Mouse (Mus musculus) adrenal gland, postnatal 4 days (tissue): ENCODE results near the gene Kcnh7. TPM values are rescaled to one million over a fixed set of nuclear protein-coding genes. Genes with fewer than 3 reads are reported as not detected.

Experiments
- DNase-seq, 2 experiments: peaks; one replicate each; pipeline ENCODE4 v3.0.0; 2021 to 2022; ENCODE audit warnings: low spot score in 2 of 2, mixed read lengths in 2 of 2
- total RNA-seq, 2 experiments: library from RNA; stranded (reverse); gene quantifications; 2 replicates each; pipeline ENCODE4 v1.2.3; 2021

Gene Kcnh7
- total RNA-seq, 2 experiments from 2014 or later: 0.64 to 0.99 TPM

- no peak for DNase-seq
Observed at GRCm38 (mm10) chr2:62983936-62984335, 200.2 kb downstream of the Kcnh7 start.

GRCm38 (mm10) chr2:62935273-62935874 is 248.7 kb downstream of the Kcnh7 start:
- no peak for DNase-seq

GRCm38 (mm10) chr2:62928494-62928893 is 255.6 kb downstream of the Kcnh7 start:
- no peak for DNase-seq

DNA sequence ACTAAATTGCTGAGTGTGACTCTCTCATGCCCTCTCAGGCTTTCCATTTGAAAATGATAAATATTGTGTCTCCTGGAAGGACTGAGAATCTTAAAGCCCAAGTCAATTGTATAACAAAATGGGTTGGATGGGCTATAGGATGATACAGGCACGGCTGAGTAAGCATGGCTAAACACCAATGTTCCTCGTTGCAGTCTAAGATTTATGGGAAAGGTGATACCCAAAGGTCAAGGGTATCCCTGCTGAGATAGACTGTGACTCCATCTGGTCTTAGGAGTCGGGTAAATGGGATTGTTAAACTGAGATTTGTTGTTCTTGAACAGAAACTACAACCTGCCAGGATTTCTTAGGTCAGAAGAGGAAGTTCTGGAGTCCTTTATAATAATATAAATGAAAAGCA is 256.0 kb downstream of the Kcnh7 start:
- DNase-seq: no peak

DNA sequence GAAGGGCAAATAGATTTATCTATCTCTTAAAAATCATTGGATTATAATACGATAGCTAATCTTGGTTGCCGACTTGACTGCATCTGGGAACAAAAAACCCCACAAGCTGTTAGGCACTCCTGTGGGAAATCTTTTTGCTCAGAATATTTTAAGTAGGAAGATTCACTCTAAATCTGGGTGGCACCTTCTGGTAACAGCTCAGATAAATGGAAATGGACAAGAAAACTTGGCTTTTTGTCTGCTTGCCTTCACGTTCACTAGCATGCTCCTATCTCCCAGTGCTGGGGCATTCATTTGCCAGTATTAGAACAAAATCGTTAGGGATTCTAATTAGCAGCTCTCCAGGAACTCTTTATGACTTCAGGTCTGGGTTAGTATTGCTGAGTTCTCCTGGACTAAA is 260.3 kb downstream of the Kcnh7 start:
- no peak for DNase-seq

- DNase-seq: no peak
Observed at GRCm38 (mm10) chr2:62907688-62908087, 276.4 kb downstream of the Kcnh7 start.

GRCm38 (mm10) chr2:62902363-62903353 is 281.4 kb downstream of the Kcnh7 start:
- DNase-seq: no peak

DNA sequence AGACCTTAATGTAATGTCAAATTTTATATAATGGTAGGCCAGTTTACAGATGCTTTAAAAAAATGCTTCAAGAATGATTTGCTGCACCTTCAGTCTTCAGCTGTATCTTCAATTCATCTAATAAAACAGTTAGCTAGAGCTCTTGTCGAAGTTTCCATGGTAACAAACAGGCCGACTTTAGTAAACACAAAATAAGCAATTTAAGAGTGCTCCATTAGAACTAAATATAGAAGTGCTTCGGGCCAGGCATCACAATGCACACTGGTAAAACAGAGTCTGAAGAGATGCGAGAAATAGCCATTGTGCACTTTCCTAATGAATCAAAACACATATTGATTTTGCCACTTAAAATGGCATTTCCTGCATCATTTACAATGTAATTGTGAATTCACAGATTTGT is 305.3 kb downstream of the Kcnh7 start:
- DNase-seq: no peak

DNA sequence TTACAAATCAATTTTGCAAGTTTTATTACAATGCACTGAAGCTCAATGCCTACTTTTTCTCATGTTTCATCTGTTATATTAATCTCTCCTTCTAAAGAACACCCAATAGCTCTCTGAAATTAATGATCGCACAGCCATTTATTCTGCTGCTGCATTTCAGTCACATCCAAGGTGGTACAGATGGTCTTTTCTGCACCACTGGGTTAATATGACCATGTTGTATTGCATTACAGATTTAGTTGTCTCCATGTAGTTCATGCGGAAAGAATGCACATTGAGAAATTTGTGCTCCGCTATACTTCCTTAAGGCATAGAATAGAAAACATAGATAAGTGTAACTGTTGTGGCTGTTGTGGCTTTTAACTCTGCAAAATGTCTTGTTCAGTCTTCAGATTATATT is 328.7 kb downstream of the Kcnh7 start:
- no peak for DNase-seq

GRCm38 (mm10) chr2:62842630-62843029 is 341.5 kb downstream of the Kcnh7 start:
- DNase-seq: no peak

DNA sequence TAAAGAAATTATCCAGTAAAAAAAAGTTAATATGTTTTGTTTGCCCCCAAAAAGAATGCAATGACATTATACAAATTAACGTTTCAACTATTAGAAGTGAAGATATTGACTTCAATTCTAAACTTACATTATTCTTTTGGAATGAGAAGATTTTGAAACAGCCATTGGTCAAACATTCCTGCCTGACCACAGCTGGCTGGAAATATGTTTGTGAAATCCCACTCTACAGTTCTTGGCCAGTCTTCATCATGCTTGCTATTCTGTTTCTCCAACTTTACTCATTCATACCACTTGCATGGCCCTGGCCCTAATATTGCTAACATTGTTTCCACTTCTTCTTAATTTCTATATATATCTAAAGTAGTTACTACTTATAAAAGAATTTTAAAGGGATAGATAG is 349.8 kb downstream of the Kcnh7 start:
- DNase-seq: no peak

DNA sequence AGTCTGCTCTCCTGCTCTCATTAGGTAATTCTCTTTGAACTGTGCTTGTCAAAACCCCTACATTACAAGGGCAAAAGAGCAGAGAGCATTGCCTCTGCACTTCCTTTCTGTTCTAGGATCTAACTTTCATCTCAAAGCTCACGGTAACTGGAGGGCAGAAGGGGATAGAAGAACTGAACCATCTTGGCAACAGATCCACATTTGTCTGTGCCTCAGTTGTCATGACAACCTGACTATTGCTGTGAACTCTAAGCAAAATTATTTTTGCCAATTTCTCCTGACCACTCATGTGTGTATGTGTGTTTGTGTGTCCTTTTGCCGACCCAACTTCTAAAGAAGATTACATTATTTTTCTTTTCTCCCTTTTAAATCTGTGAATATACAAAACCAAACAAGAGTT is 364.9 kb downstream of the Kcnh7 start:
- DNase-seq: no peak

DNA sequence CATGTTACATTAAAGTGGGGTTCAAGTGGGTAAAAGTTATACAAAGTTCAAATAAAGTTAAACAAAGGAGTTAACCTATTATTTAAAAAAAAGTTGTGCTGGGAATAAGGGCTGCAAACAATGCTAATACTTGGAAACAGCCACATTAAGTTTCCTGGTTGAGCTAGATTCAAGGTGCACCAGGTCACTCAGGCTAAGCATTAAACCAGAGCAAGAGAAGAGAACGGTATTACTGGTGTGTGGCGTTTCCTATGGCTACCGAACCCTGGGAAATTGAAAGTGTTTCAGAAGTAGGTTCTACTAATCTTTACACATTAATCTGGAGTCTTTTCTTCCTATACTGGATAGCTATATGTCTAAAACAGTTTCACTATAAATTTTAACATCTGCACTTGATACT is 368.1 kb downstream of the Kcnh7 start:
- no peak for DNase-seq

DNA sequence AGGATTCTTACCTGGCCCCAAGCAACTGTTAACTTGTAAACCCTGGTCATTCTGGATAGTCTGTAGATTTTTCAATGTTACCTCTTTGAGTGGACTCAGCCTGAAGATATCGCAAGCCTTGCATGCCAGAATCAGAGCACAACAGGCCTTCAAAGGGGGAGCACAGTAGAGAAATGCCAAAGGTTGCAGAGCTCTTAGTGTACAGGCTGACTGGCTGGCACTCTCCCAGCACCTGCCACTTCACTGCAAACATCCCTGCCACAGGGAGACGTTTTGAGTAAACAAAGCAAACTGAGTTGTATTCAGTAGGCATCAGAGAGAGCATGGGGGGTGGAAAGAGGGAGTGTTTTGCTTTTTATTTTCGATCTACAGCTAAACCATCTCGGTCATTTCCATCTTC is 375.3 kb downstream of the Kcnh7 start:
- no peak for DNase-seq

- no peak for DNase-seq
Observed at GRCm38 (mm10) chr2:62807476-62807882, 376.6 kb downstream of the Kcnh7 start.

DNA sequence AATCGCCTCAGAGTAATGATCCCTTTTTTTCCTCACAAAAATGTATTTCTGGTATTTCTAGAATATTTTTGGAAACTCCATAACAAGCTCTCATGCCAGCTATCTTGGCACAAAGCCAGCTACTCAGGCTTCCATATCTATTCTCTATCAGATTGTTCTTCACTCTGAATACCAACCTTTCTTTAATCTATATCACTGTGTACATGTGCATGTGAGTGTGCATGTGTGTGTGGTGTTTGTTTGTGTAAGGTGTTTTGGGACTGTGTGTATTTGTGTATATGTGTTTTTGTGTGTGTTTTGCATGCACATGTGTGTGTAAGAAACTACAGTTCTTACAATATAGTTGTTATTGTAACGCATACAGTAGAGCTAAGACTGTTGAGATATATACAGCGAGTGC is 377.2 kb downstream of the Kcnh7 start:
- no peak for DNase-seq

- no peak for DNase-seq
Observed at GRCm38 (mm10) chr2:62804030-62804429, 380.1 kb downstream of the Kcnh7 start.

DNA sequence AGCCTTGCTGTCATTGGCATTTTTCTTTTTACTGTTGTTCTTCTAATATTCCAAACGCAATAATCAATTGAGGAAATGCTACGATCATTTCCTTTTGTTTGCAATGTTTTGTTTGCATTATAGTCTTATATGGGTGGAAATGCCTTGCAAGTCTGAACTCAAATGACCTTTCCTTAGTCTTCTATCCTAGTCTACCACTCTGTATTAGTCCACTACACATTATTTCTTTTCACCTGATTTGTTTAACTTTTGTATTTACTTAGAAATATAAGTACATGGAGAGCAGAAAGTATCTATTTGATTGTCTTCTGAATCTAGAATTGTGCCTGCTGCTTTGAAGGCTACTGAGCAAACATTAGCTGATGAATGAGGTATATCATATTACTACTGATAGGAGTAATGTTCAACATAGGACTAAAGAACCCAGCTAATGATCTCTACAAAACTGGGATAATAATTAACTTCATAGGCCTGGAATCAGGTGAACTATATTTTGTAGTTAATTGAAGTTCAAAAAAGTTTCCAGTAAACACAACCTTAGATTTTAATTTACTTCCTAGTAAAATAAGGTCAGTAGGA is 399.5 kb downstream of the Kcnh7 start:
- DNase-seq: no peak

DNA sequence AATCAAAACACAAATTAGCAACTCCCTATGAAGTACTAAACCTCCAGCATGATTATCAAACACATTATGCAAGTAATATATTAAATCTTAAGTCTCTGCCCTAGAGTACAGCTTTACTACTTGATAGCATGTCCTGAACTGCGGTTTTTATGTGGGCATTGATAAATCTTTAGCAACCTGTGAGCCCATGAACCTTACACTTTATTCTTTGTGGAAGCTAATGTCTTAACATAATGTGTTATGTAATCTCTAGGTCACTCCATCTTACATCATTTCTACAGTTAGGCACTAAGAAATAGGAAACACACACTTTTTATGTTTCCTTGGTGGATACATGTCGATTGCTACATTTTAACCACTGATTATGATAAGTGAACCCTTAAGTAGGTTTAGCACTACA is 437.8 kb downstream of the Kcnh7 start:
- DNase-seq: no peak

GRCm38 (mm10) chr2:62743098-62743497 is 441.0 kb downstream of the Kcnh7 start:
- no peak for DNase-seq

GRCm38 (mm10) chr2:62730671-62731070 is 453.4 kb downstream of the Kcnh7 start:
- DNase-seq: no peak

DNA sequence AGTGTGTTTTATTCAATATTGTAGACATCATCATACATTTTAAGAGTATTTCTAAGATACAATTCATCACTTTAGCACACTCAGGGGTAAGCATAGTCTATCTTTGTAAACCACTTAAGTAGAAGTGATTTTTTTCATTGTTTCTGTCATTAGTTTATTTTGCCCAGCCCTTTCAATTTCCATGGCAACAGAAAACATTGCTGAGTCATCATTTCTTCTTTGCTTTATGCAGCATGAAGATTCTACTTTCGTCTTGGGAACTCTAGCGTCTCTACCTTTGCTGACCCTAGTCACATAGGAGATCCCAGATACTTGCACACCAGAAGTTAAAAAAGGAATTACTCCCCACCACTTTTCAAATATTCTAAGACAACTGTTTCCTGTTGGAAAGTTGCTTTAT is 456.4 kb downstream of the Kcnh7 start:
- DNase-seq: no peak
